Mouse (Mus musculus) macrophage (primary cell): ENCODE results near the gene Rom1. TPM values are rescaled to one million over a fixed set of nuclear protein-coding genes. Genes with fewer than 3 reads are reported as not detected.

Experiments used
- H3K27ac ChIP-seq: fragments of 350-480 bp; formaldehyde crosslinking; 2 replicates; pipeline ENCODE4 v1.9.0; 2021
- H3K36me3 ChIP-seq: fragments of 350-480 bp; formaldehyde crosslinking; 2 replicates; pipeline ENCODE4 v1.9.0; 2021; ENCODE audit errors: inconsistent target
- H3K4me3 ChIP-seq: fragments of 350-480 bp; formaldehyde crosslinking; 2 replicates; pipeline ENCODE4 v1.9.0; 2021; ENCODE audit errors: inconsistent target
- H3K79me2 ChIP-seq: fragments of 350-480 bp; formaldehyde crosslinking; 2 replicates; pipeline ENCODE4 v1.9.0; 2021; ENCODE audit errors: inconsistent target
- WGBS: methylation state at CpG from one replicate; pipeline ENCODE4 v1.1.7; 2026; ENCODE audit warnings: inconsistent platforms; ENCODE audit not compliant: missing documents; 5-methylcytosine and 5-hydroxymethylcytosine counted together
- polyA plus RNA-seq: library from polyadenylated mRNA; stranded (reverse); fragments of 250-400 nt; gene quantifications from 3 replicates; pipeline ENCODE4 v1.2.4, GENCODE M21; 2018; ENCODE audit warnings: inconsistent platforms

Gene Rom1
- polyA plus RNA-seq, 1 experiment from 2014 or later: 1.9 TPM

GRCm38 (mm10) chr19:8953135-8954039 is 24.2 kb upstream of the Rom1 start, which contains the start of gene Tut1:
TSS of gene Tut1 (plus strand) at chr19:8953847.
- Histone ChIP-seq H3K79me2 (peaks cover 47% of the 10 kb centered on the region), H3K4me3 (peak within 1 kb of the TSS; percentile 97), H3K27ac (peak within 1 kb of the TSS; percentile 70), H3K36me3 (peaks cover 39% of the 10 kb centered on the region)
- under 1% methylated on average over 40 of the region's 46 CpGs for WGBS

DNA sequence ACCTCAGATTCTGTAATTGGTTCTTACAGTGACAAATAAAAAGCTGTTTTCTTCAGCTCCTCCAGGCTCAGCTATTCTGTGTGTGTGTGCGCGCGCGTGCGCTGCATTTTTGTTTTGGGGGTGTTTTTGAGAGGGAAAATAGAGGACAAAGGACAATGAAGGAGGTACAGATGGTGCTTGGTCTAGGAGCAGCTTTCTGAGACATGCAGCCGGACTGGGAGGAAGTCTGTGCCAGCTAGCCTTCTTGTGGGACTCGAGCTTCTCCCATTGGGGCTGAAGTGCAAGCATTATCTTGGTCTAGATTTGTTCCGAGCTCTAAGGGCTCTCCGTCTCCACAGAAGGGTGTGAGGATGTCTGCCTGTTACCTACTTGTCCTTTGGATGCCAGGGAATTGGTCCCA is 23.1 kb upstream of the Rom1 start:
- 89% methylated on average over 9 of the region's 9 CpGs for WGBS
- Histone ChIP-seq H3K4me3 (no peak overlapping the region), H3K79me2 (peaks cover 40% of the 10 kb centered on the region), H3K27ac (no peak overlapping the region), H3K36me3 (peaks cover 50% of the 10 kb centered on the region)

DNA sequence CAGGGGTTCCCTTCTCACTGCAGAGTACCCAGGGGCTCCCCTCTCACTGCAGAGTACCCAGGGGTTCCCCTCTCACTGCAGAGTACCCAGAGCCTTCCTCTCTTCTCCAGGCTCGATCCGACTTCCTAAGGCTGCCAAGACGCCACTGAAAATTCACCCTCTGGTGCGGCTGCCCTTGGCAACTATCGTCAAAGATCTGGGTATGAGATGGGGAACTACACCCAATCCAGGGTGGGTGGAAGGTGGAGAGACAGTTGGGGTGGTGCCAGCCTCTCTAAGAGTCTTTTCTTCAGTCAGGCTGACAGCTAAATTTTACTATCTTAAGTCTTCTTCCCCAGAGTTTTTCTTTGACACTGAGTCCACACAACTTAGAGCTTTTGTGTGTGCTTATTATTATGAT is 21.0 kb upstream of the Rom1 start:
- peaks cover 65% of the 10 kb centered on the region for H3K36me3 ChIP-seq
- 86% methylated on average over 2 of the region's 5 CpGs for WGBS
- H3K4me3 ChIP-seq: no peak overlapping the region
- peaks cover 40% of the 10 kb centered on the region for H3K79me2 ChIP-seq
- H3K27ac ChIP-seq: no peak overlapping the region

- WGBS: 95% methylated on average over 7 of the region's 7 CpGs
- no peak overlapping the region for H3K4me3 ChIP-seq
- H3K79me2 ChIP-seq: peaks cover 56% of the 10 kb centered on the region
- no peak overlapping the region for H3K27ac ChIP-seq
- peaks cover 62% of the 10 kb centered on the region for H3K36me3 ChIP-seq
Measured at GRCm38 (mm10) chr19:8946929-8947328, 17.8 kb upstream of the Rom1 start.

- 45% methylated on average over 6 of the region's 6 CpGs for WGBS
- Histone ChIP-seq H3K36me3 (peaks cover 46% of the 10 kb centered on the region), H3K4me3 (peak overlapping the region; percentile 13; the same call in 1 of the 2 replicates), H3K79me2 (peaks cover 56% of the 10 kb centered on the region), H3K27ac (peak overlapping the region; percentile 38; the same call in 1 of the 2 replicates)
Measured at GRCm38 (mm10) chr19:8945251-8945650, 16.1 kb upstream of the Rom1 start.

DNA sequence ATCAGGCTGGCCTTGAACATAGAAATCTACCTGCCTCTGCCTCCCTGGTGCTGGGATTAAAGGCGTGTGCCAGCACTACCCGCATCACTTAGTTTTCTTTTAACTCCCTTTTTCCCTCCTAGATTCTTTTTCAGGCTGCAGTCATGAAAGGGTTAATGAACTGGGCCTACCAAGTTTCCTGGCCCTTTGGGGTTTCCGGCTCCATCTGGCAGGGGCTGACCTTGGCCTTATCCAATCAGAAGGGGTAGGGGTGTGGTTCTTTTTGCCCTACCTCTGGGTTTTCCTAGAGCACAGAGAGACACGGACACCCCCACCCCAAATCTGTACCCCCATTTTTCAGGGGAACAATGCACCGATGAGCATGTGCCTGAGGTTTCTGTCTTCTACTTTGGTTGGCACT is 15.6 kb upstream of the Rom1 start:
- 18% methylated on average over 5 of the region's 5 CpGs for WGBS
- H3K27ac ChIP-seq: peak overlapping the region; percentile 38; the same call in 1 of the 2 replicates
- peak overlapping the region; percentile 13; the same call in 1 of the 2 replicates for H3K4me3 ChIP-seq
- H3K36me3 ChIP-seq: peaks cover 43% of the 10 kb centered on the region
- peaks cover 56% of the 10 kb centered on the region for H3K79me2 ChIP-seq

DNA sequence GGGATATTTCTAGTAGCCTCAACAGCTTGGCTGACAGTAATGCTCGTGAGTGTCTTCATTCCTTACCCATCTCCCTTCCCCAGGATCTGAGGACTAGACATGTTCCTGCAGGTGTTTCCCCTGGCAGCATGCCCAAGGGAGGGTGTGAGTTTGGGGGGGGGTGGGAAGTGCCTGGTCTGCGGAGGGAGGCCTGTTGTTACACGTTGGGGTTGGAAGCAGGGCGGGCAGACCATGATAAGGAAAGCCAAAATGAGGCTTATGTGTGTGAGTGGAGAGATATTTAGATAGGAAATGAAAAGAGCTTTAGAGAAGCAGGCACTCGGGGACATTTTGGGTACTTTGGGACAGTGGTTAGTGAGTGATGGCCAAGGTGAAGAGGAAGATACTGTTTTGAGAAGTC is 14.9 kb upstream of the Rom1 start:
- Histone ChIP-seq H3K79me2 (peaks cover 56% of the 10 kb centered on the region), H3K36me3 (peaks cover 36% of the 10 kb centered on the region), H3K4me3 (no peak overlapping the region; the same call in 1 of the 2 replicates), H3K27ac (no peak overlapping the region)
- WGBS: 9% methylated on average over 4 of the region's 5 CpGs

GRCm38 (mm10) chr19:8943047-8943446 is 13.9 kb upstream of the Rom1 start:
- H3K36me3 ChIP-seq: peaks cover 26% of the 10 kb centered on the region
- WGBS: 41% methylated on average over 2 of the region's 2 CpGs
- H3K27ac ChIP-seq: peak overlapping the region; percentile 57

GRCm38 (mm10) chr19:8942276-8942964 is 13.3 kb upstream of the Rom1 start:
- under 1% methylated on average over 43 of the region's 46 CpGs for WGBS
- H3K36me3 ChIP-seq: peaks cover 22% of the 10 kb centered on the region

More at GRCm38 (mm10) chr19:8943047-8943446, 13.9 kb upstream of the Rom1 start:
- peak overlapping the region; percentile 62 for H3K4me3 ChIP-seq
- H3K79me2 ChIP-seq: peaks cover 56% of the 10 kb centered on the region

GRCm38 (mm10) chr19:8941515-8942217 is 12.5 kb upstream of the Rom1 start, which contains the start of gene Mta2:
TSS of gene Mta2 (plus strand) at chr19:8941875.
- H3K36me3 ChIP-seq: peaks cover 24% of the 10 kb centered on the region; the same call in 1 of the 2 replicates
- peak within 1 kb of the TSS; percentile 62 for H3K4me3 ChIP-seq
- 3% methylated on average over 51 of the region's 64 CpGs for WGBS
- peaks cover 46% of the 10 kb centered on the region for H3K79me2 ChIP-seq
- H3K27ac ChIP-seq: peak within 1 kb of the TSS; percentile 57

More at GRCm38 (mm10) chr19:8942276-8942964, 13.3 kb upstream of the Rom1 start:
- Histone ChIP-seq H3K79me2 (peaks cover 53% of the 10 kb centered on the region), H3K4me3 (peak overlapping the region; percentile 62), H3K27ac (peak overlapping the region; percentile 57)

GRCm38 (mm10) chr19:8941136-8941514 is 12.0 kb upstream of the Rom1 start:
- WGBS: 75% methylated on average over 10 of the region's 10 CpGs
- H3K4me3 ChIP-seq: peak overlapping the region; percentile 62; the same call in 1 of the 2 replicates
- peaks cover 40% of the 10 kb centered on the region for H3K79me2 ChIP-seq
- H3K36me3 ChIP-seq: peaks cover 25% of the 10 kb centered on the region; the same call in 1 of the 2 replicates
- peak overlapping the region; percentile 57 for H3K27ac ChIP-seq

- H3K27ac ChIP-seq: no peak overlapping the region
- 92% methylated on average over 15 of the region's 15 CpGs for WGBS
- peaks cover 20% of the 10 kb centered on the region; the same call in 1 of the 2 replicates for H3K36me3 ChIP-seq
- no peak overlapping the region for H3K4me3 ChIP-seq
- peaks cover 35% of the 10 kb centered on the region for H3K79me2 ChIP-seq
Measured at GRCm38 (mm10) chr19:8940526-8941133, 11.5 kb upstream of the Rom1 start.

DNA sequence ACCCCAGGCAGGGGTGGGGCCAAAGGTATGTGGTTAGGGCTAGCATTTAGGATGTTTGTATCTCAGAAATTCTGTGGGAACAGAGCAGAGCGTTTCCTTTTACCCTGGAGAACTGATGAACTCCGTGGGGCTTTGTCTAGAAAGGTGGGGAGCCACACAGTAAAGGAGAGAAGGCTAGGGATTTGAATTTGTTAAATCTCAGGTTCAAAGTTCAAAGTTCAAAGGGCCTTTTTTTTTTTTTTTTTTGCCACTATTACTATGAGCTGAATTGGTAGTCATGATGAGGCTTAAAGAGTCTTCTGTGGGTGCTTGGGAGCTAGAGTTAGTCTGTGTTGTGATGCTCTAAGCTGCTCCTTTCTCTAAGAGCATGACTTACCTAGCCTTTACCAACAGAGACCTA is 7.6 kb upstream of the Rom1 start:
- Histone ChIP-seq H3K4me3 (no peak overlapping the region), H3K27ac (no peak overlapping the region), H3K79me2 (no peaks in the 10 kb centered on the region), H3K36me3 (peaks cover 44% of the 10 kb centered on the region)
- 97% methylated on average over 2 of the region's 2 CpGs for WGBS

- peaks cover 14% of the 10 kb centered on the region; the same call in 1 of the 2 replicates for H3K79me2 ChIP-seq
- peak overlapping the region; percentile 67; the same call in 1 of the 2 replicates for H3K4me3 ChIP-seq
- peaks cover 39% of the 10 kb centered on the region for H3K36me3 ChIP-seq
- WGBS: 83% methylated on average over 7 of the region's 7 CpGs
- no peak overlapping the region for H3K27ac ChIP-seq
Measured at GRCm38 (mm10) chr19:8930771-8931170, 1.6 kb upstream of the Rom1 start.
